16 mouse cellular contexts compared by ENCODE assay signal in the genomic region with DNA sequence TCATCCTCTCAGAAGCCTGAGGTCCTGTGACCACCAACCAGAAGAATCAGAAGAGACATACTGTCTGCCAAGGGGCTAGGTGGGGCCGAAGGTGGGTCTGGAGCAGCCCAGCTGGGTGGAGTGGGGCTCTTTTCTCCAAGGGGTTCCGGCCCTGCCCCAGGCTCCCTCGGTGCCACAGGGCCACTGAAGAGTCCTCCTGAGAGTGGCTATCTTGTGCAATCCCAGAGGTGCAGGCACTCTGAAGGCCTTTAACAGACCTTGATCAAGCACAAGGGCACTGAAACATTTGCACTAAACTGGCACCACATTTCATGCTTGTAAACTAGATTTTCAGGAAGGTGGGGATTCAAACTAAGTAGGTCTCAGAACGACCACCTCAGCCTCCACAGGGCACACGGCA. TPM values are rescaled to one million over a fixed set of nuclear protein-coding genes. Genes with fewer than 3 reads are reported as not detected.
DNase-seq lines count a peak whose midpoint lies in the region; ATAC-seq and TF ChIP-seq lines count a peak whose summit lies in the region.
"Had no signal": no experiment of that assay in that cellular context is flagged by ENCODE, and none has a peak within 500 bp of the region (broad histone marks: within the 10 kb centered on the region; RNA-seq: fewer than 3 reads in every experiment).

No protein-coding gene starts in this region.

- no peak for TF ChIP-seq POLR2A in liver, adult 2 months (IDR thresholded peaks at IDR 0.05; ENCODE audit: extremely low read depth, insufficient read depth, low read length)
- TF ChIP-seq POLR2A in myocyte (IDR thresholded peaks at IDR 0.05; ENCODE audit: insufficient read length, low read depth) = no peak

- no peak for DNase-seq in gastrocnemius, adult 2 months
- DNase-seq in gastrocnemius, postnatal 10 days = no peak
- DNase-seq in liver, adult 2 months (ENCODE audit: extremely low read depth, low read depth, low spot score) = peak; percentile 70
- peak; percentile 61 to 74 for DNase-seq in lung, adult 18-20 months
- DNase-seq in cerebellum, adult 9-10 months = no peak
- DNase-seq: gastrocnemius, postnatal 36 days; kidney, postnatal 36 days; liver, embryonic 13.5 days; right cerebral cortex, postnatal 4 days had no signal

- intact Hi-C loops in gastrocnemius, adult 2 months (cut with DNase I) = no loop called here

- no peak overlapping the region for H3K9ac ChIP-seq in liver, adult 2 months (ENCODE audit: low read depth, low read length)
- no peak overlapping the region for H3K9ac ChIP-seq in liver, embryonic 12.5 days
- H3K9ac ChIP-seq: embryonic facial prominence, embryonic 12.5 days; hindbrain, embryonic 13.5 days; intestine, embryonic 15.5 days; liver, embryonic 13.5 days; neural tube, embryonic 12.5 days had no signal

- no peak overlapping the region for H3ac ChIP-seq in myocyte (ENCODE audit: control insufficient read depth, insufficient read length)

- no peaks in the 10 kb centered on the region for H3K27me3 ChIP-seq in liver, adult 2 months (ENCODE audit: control insufficient read depth, insufficient read depth, low read length)
- no peaks in the 10 kb centered on the region for H3K27me3 ChIP-seq in liver, embryonic 12.5 days (replicated peaks)
- H3K27me3 ChIP-seq in myocyte (ENCODE audit: control insufficient read depth, insufficient read depth, insufficient read length) = no peaks in the 10 kb centered on the region
- H3K27me3 ChIP-seq: embryonic facial prominence, embryonic 12.5 days; heart, embryonic 13.5 days; hindbrain, embryonic 13.5 days; intestine, embryonic 15.5 days; liver, embryonic 13.5 days; neural tube, embryonic 12.5 days had no signal

- TF ChIP-seq CTCF in gastrocnemius, adult 2 months (IDR thresholded peaks at IDR 0.05) = no peak
- TF ChIP-seq CTCF in liver, adult 2 months (IDR thresholded peaks at IDR 0.05; ENCODE audit: low read depth, low read length) = no peak

- no peak overlapping the region for H3K4me2 ChIP-seq in liver, embryonic 12.5 days
- H3K4me2 ChIP-seq in myocyte (ENCODE audit: low read depth) = peak overlapping the region; percentile 83
- H3K4me2 ChIP-seq: embryonic facial prominence, embryonic 12.5 days; hindbrain, embryonic 13.5 days; intestine, embryonic 15.5 days; liver, embryonic 13.5 days; neural tube, embryonic 12.5 days had no signal

- H3K36me3 ChIP-seq in liver, adult 2 months (ENCODE audit: control insufficient read depth, insufficient read depth, low read length) = no peaks in the 10 kb centered on the region
- no peaks in the 10 kb centered on the region for H3K36me3 ChIP-seq in liver, embryonic 12.5 days
- no peaks in the 10 kb centered on the region for H3K36me3 ChIP-seq in myocyte (ENCODE audit: control insufficient read depth, insufficient read depth)
- H3K36me3 ChIP-seq: embryonic facial prominence, embryonic 12.5 days; heart, embryonic 13.5 days; intestine, embryonic 15.5 days; liver, embryonic 13.5 days; neural tube, embryonic 12.5 days had no signal

- peak overlapping the region; percentile 70 for H3K4me3 ChIP-seq in gastrocnemius, adult 2 months
- no peak overlapping the region for H3K4me3 ChIP-seq in liver, adult 2 months (ENCODE audit: insufficient read depth, low read depth, low read length)
- no peak overlapping the region for H3K4me3 ChIP-seq in liver, embryonic 12.5 days
- peak overlapping the region; percentile 21 for H3K4me3 ChIP-seq in myocyte
- H3K4me3 ChIP-seq: embryonic facial prominence, embryonic 12.5 days; heart, embryonic 13.5 days; hindbrain, embryonic 13.5 days; intestine, embryonic 15.5 days; liver, embryonic 13.5 days; neural tube, embryonic 12.5 days had no signal

- no peak for ATAC-seq in liver, embryonic 12.5 days
- ATAC-seq: intestine, embryonic 15.5 days had no signal

- 61% methylated on average over 5 of the region's 5 CpGs for WGBS in liver, adult 2 months
- 65% methylated on average over 5 of the region's 5 CpGs for WGBS in liver, embryonic 12.5 days (ENCODE audit: insufficient replicate concordance)

- H3K9me3 ChIP-seq in liver, embryonic 12.5 days (replicated peaks) = no peaks in the 10 kb centered on the region
- H3K9me3 ChIP-seq: embryonic facial prominence, embryonic 12.5 days; heart, embryonic 13.5 days; hindbrain, embryonic 13.5 days; intestine, embryonic 15.5 days; liver, embryonic 13.5 days; neural tube, embryonic 12.5 days had no signal

- peaks cover 22% of the 10 kb centered on the region; the same call in 1 of the 2 replicates for H3K79me2 ChIP-seq in liver, adult 2 months (ENCODE audit: control insufficient read depth, insufficient read depth, low read length)
- peaks cover 27% of the 10 kb centered on the region for H3K79me2 ChIP-seq in myocyte (ENCODE audit: control insufficient read depth, insufficient read depth)

- peak overlapping the region; percentile 92 for H3K27ac ChIP-seq in gastrocnemius, adult 2 months
- peak overlapping the region; percentile 43 for H3K27ac ChIP-seq in liver, adult 2 months (replicated peaks; ENCODE audit: insufficient read depth, low read depth, low read length)
- H3K27ac ChIP-seq in liver, embryonic 12.5 days = no peak overlapping the region
- H3K27ac ChIP-seq: embryonic facial prominence, embryonic 12.5 days; hindbrain, embryonic 13.5 days; intestine, embryonic 15.5 days; liver, embryonic 13.5 days; neural tube, embryonic 12.5 days had no signal

- H3K4me1 ChIP-seq in liver, adult 2 months (ENCODE audit: control insufficient read depth, insufficient read depth, low read length) = peaks cover 45% of the 10 kb centered on the region
- H3K4me1 ChIP-seq in liver, embryonic 12.5 days = peaks cover 30% of the 10 kb centered on the region
- H3K4me1 ChIP-seq: neural tube, embryonic 12.5 days had no signal

TF ChIP-seq in myocyte, 11 proteins besides CTCF, POLR2A, EP300 and RAD21:
- TF ChIP-seq REST (IDR thresholded peaks at IDR 0.05; ENCODE audit: insufficient read depth, insufficient read length) (no peak), MYOG (IDR thresholded peaks at IDR 0.05; ENCODE audit: control insufficient read depth in 1 of 3, insufficient read depth in 1 of 3, insufficient read length in 2 of 3, low read depth in 2 of 3) (no peak), SRF (IDR thresholded peaks at IDR 0.05; ENCODE audit: control insufficient read depth, insufficient read length, low read depth) (no peak), TCF12 (IDR thresholded peaks at IDR 0.05; ENCODE audit: insufficient read depth, poor library complexity, severe bottlenecking) (no peak), MYOD1 (IDR thresholded peaks at IDR 0.05; ENCODE audit: control insufficient read depth in 1 of 3, insufficient read length in 2 of 3, low read depth in 2 of 3) (no peak), MAX (IDR thresholded peaks at IDR 0.05; ENCODE audit: low read depth) (no peak), POLR2AphosphoS2 (IDR thresholded peaks at IDR 0.05; ENCODE audit: insufficient read length, low read depth) (no peak), E2F4 (IDR thresholded peaks at IDR 0.05; ENCODE audit: insufficient read depth) (no peak), TCF3 (IDR thresholded peaks at IDR 0.05; ENCODE audit: insufficient read length, low read depth) (no peak), CEBPB (IDR thresholded peaks at IDR 0.05; ENCODE audit: insufficient read depth, poor library complexity, severe bottlenecking) (no peak), USF1 (IDR thresholded peaks at IDR 0.05; ENCODE audit: low read depth) (no peak)

RNA-seq across cellular contexts. Expression of a gene that starts 51.9 kb away (rescaled TPM):
- total RNA-seq in gastrocnemius, adult 2 months (2021) = 10 to 100 TPM; 37.9 to 40.1 TPM
- 10 to 100 TPM; 35.2 to 37.9 TPM for total RNA-seq in gastrocnemius, postnatal 10 days (2021)
- total RNA-seq in liver, adult 2 months (2014; rRNA removed) = 10.3 and 11.1 TPM in 2 replicates
- polyA plus RNA-seq in liver, adult 2 months (2012; rRNA removed) = 16.5 and 19.8 TPM in 2 replicates
- polyA plus RNA-seq in liver, embryonic 12.5 days (2016; fragmentation: Nextera tagmentation; extraction: Ambion mirVana) = 21.9 and 24.5 TPM in 2 replicates
- polyA plus RNA-seq in myocyte (2012; fragmentation: generic; extraction: Trizol) = 24.6 TPM

RNA-seq across cellular contexts. Expression of a gene that starts 55.9 kb away (rescaled TPM):
- total RNA-seq in gastrocnemius, adult 2 months (2021) = 100 to 1,000 TPM; 108 to 135 TPM
- total RNA-seq in gastrocnemius, postnatal 10 days (2021) = 100 to 1,000 TPM; 182 to 191 TPM
- 132 and 161 TPM in 2 replicates for total RNA-seq in liver, adult 2 months (2014; rRNA removed)
- 351 and 387 TPM in 2 replicates for polyA plus RNA-seq in liver, adult 2 months (2012; rRNA removed)
- 25.3 and 25.7 TPM in 2 replicates for polyA plus RNA-seq in liver, embryonic 12.5 days (2016; fragmentation: Nextera tagmentation; extraction: Ambion mirVana)
- polyA plus RNA-seq in myocyte (2012; fragmentation: generic; extraction: Trizol) = 183 TPM

Comparison
In these comparisons a context has a peak if more than half of its experiments do, and no peak if none do; other contexts are left out.
1. DNase-seq: peak in liver, adult 2 months (single experiment) and lung, adult 18-20 months (2 of 2); none in gastrocnemius, adult 2 months (single experiment), gastrocnemius, postnatal 10 days (single experiment) and cerebellum, adult 9-10 months (single experiment).
2. H3K4me3 ChIP-seq: peak in gastrocnemius, adult 2 months (single experiment) and myocyte (single experiment); none in liver, adult 2 months (single experiment) and liver, embryonic 12.5 days (single experiment).